Mouse (Mus musculus) neural tube, embryonic 14.5 days (tissue): ENCODE results near the gene Ddit4l. TPM values are rescaled to one million over a fixed set of nuclear protein-coding genes. Genes with fewer than 3 reads are reported as not detected.
"Not testable (repeated sequence)": the region's sequence is repeated elsewhere in the genome, so short reads cannot be mapped to it uniquely, and the experiment has no call there.

ENCODE experiments used
- ATAC-seq: fragments of 200-750 bp; cut with Nextera tagmentation; 2 replicates; pipeline ENCODE4 v1.8.0; 2017; ENCODE audit warnings: low read depth, mild to moderate bottlenecking, moderate TSS enrichment, moderate library complexity
- H3K27ac ChIP-seq: fragments of 300-500 bp; sonication (generic); 2 replicates; pipeline ENCODE4 v1.5.1; 2014; ENCODE audit warnings: low read depth, mild to moderate bottlenecking, control low read depth, low read length, moderate library complexity, mixed read lengths
- H3K27me3 ChIP-seq: fragments of 300-500 bp; sonication (generic); 2 replicates; pipeline ENCODE4 v1.6.1; 2014; ENCODE audit warnings: low read length; ENCODE audit not compliant: control insufficient read depth, insufficient read depth
- H3K36me3 ChIP-seq: fragments of 300-500 bp; sonication (generic); 2 replicates; pipeline ENCODE4 v1.6.1; 2014; ENCODE audit warnings: low read length, mixed read lengths; ENCODE audit not compliant: control insufficient read depth, insufficient read depth
- H3K4me1 ChIP-seq: fragments of 300-500 bp; sonication (generic); 2 replicates; pipeline ENCODE4 v1.6.1; 2014; ENCODE audit warnings: low read length; ENCODE audit not compliant: control insufficient read depth, insufficient read depth
- H3K4me2 ChIP-seq: fragments of 300-500 bp; sonication (generic); 2 replicates; pipeline ENCODE4 v1.6.1; 2014; ENCODE audit warnings: mild to moderate bottlenecking, low read depth, low read length, control low read depth
- H3K4me3 ChIP-seq: fragments of 300-500 bp; sonication (generic); 2 replicates; pipeline ENCODE4 v1.5.1; 2014; ENCODE audit warnings: low read depth, low read length, control low read depth, mixed read lengths
- H3K9ac ChIP-seq: fragments of 300-500 bp; sonication (generic); replicated peaks from 2 replicates; pipeline ENCODE4 v1.6.1; 2014; ENCODE audit warnings: low read depth, mild to moderate bottlenecking, control low read depth, low read length, mixed read lengths
- H3K9me3 ChIP-seq: fragments of 300-500 bp; sonication (generic); 2 replicates; pipeline ENCODE4 v1.6.1; 2016; ENCODE audit warnings: low read length; ENCODE audit not compliant: control insufficient read depth
- WGBS: fragments of 180-500 bp; shearing (Covaris S2); extraction: QIAGEN DNeasy Blood & Tissue Kit; methylation state at CpG from one replicate; pipeline ENCODE4 v1.1.7; 2014; 5-methylcytosine and 5-hydroxymethylcytosine counted together
- polyA plus RNA-seq: library from polyadenylated mRNA; unstranded; fragments of >200 nt; fragmentation: Nextera tagmentation; extraction: Ambion mirVana; gene quantifications from 2 replicates; pipeline ENCODE4 v1.2.1, GENCODE M21; 2014

Ddit4l gene
- polyA plus RNA-seq = 16.0 and 23.5 TPM in 2 replicates

DNA sequence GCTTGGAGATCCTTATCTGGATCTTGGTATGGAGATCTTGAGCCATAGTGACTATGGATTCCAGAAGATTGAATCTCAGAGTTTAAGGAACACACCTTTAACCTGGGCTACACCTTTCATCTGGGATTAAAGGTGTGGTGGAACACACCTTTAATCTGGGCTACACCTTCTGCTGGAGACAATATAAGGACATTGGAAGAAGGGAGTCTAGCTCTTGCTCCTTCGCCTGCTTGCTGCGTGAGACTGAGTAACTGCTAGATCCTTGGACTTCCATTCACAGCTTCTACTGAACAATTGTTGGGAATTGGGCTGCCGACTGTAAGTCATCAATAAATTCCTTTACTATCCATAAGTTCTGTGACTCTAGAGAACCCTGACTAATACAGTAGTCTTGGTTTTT lies at the start of gene Ddit4l:
Ddit4l (plus strand) TSS at position 301 of the 400 bp plus-strand sequence.
- WGBS = 98% methylated on average over 3 of the region's 3 CpGs
- not testable (repeated sequence) for H3K9me3 ChIP-seq, H3K4me1 ChIP-seq, ATAC-seq, H3K9ac ChIP-seq, H3K27me3 ChIP-seq, H3K4me3 ChIP-seq, H3K36me3 ChIP-seq, H3K27ac ChIP-seq, H3K4me2 ChIP-seq

DNA sequence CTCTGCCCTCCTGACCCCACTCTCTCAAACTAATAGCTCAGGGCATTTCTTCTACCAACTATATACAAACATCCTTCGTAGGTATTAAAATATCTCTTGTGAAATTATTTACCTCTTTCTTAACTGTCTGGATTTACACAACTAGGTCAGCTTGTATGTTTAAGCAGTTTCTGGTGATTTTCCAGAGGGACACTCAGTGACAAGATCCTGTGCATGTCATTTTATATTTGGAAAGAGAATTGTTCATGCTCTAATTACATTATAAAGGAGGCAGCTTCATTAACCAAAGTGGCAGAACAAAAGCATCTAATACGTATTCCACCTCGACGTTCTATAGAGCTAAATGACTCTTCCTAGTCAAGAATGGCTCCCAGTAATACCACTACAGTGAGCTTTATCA lies 45.3 kb upstream of the Ddit4l start:
- no peak overlapping the region for H3K9ac ChIP-seq
- no peak overlapping the region for H3K4me2 ChIP-seq
- H3K4me1 ChIP-seq = no peaks in the 10 kb centered on the region
- ATAC-seq = no peak
- no peaks in the 10 kb centered on the region for H3K27me3 ChIP-seq
- no peak overlapping the region for H3K27ac ChIP-seq
- H3K4me3 ChIP-seq = no peak overlapping the region
- WGBS = 70% methylated on average over 4 of the region's 4 CpGs
- no peaks in the 10 kb centered on the region for H3K36me3 ChIP-seq
- H3K9me3 ChIP-seq = no peaks in the 10 kb centered on the region

- H3K4me2 ChIP-seq = no peak overlapping the region
- ATAC-seq = no peak
- WGBS = 94% methylated on average over 5 of the region's 5 CpGs
Observed at GRCm38 (mm10) chr3:137586376-137586969, 34.9 kb upstream of the Ddit4l start.

DNA sequence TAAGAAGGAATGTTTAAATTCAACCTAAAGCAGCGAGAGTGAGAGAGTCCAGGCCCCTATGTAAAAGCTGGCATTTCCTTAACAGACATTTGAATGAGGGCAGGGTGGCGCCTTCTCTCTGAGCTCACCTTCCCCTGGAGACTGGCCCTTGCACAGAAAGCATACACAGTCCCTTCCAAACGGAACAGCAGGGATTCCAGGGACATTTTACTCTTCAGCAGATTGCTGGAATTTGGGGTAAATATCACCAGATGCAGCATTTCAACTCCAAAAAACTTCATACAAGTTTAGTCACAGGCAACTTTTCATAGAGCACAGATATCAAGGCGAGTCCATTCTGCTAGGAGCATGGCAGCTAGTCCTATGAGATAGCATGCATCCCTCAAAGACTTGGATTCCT lies 31.6 kb upstream of the Ddit4l start:
- no peak overlapping the region for H3K27ac ChIP-seq
- no peaks in the 10 kb centered on the region for H3K36me3 ChIP-seq
- WGBS = 86% methylated on average over 4 of the region's 4 CpGs
- no peak overlapping the region for H3K4me3 ChIP-seq
- no peak for ATAC-seq
- no peak overlapping the region for H3K9ac ChIP-seq
- no peaks in the 10 kb centered on the region for H3K4me1 ChIP-seq
- H3K9me3 ChIP-seq = no peaks in the 10 kb centered on the region
- H3K27me3 ChIP-seq = no peaks in the 10 kb centered on the region
- H3K4me2 ChIP-seq = no peak overlapping the region

More at GRCm38 (mm10) chr3:137586376-137586969, 34.9 kb upstream of the Ddit4l start:
- H3K4me1 ChIP-seq = no peaks in the 10 kb centered on the region
- H3K27ac ChIP-seq = no peak overlapping the region
- H3K27me3 ChIP-seq = no peaks in the 10 kb centered on the region
- H3K36me3 ChIP-seq = no peaks in the 10 kb centered on the region
- no peaks in the 10 kb centered on the region for H3K9me3 ChIP-seq
- H3K9ac ChIP-seq = no peak overlapping the region
- no peak overlapping the region for H3K4me3 ChIP-seq

- Histone ChIP-seq H3K9me3 (no peaks in the 10 kb centered on the region), H3K4me2 (no peak overlapping the region), H3K36me3 (no peaks in the 10 kb centered on the region), H3K27ac (no peak overlapping the region), H3K9ac (no peak overlapping the region), H3K27me3 (no peaks in the 10 kb centered on the region), H3K4me1 (no peaks in the 10 kb centered on the region), H3K4me3 (no peak overlapping the region)
- ATAC-seq = no peak
- 42% methylated on average over 4 of the region's 4 CpGs for WGBS
Observed at GRCm38 (mm10) chr3:137594332-137594905, 27.0 kb upstream of the Ddit4l start.

DNA sequence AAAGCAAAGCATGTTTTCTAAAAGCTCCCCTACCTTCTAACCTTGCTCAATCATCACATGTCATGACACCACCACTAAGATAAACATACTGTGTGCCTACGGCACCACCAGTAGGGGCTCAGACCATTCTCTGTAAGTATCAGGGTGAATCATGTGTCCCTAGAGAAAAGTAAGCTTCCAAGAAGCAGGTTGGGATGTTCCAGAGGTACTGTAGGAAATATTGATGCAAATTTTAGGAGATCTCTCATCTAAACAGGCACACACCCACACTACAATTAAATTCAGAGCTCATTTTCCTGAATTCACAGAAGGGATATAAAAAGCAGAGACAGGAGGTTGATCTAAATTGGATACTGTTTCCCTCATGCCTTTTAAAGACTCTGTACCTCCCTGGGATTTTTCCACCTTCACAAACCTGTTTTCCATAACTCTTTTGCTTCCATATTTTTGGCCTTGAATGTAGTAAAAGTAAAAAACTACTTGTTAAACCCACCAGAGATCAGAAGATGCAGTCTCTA lies 12.4 kb upstream of the Ddit4l start:
- Histone ChIP-seq H3K4me2 (no peak overlapping the region), H3K4me3 (no peak overlapping the region), H3K9ac (no peak overlapping the region), H3K9me3 (no peaks in the 10 kb centered on the region), H3K27ac (no peak overlapping the region), H3K4me1 (no peaks in the 10 kb centered on the region), H3K36me3 (no peaks in the 10 kb centered on the region), H3K27me3 (no peaks in the 10 kb centered on the region)
- WGBS = 47% methylated on average over 1 of the region's 1 CpGs
- no peak for ATAC-seq

GRCm38 (mm10) chr3:137610457-137611109 lies 10.8 kb upstream of the Ddit4l start:
- WGBS = 92% methylated on average over 6 of the region's 6 CpGs
- Histone ChIP-seq H3K27ac (no peak overlapping the region), H3K4me1 (no peaks in the 10 kb centered on the region), H3K27me3 (no peaks in the 10 kb centered on the region), H3K4me3 (no peak overlapping the region), H3K4me2 (no peak overlapping the region), H3K9ac (no peak overlapping the region), H3K9me3 (no peaks in the 10 kb centered on the region), H3K36me3 (no peaks in the 10 kb centered on the region)
- no peak for ATAC-seq

GRCm38 (mm10) chr3:137611110-137611857 lies 10.1 kb upstream of the Ddit4l start:
- WGBS = 67% methylated on average over 4 of the region's 4 CpGs
- Histone ChIP-seq H3K9me3 (no peaks in the 10 kb centered on the region), H3K4me2 (no peak overlapping the region), H3K27ac (no peak overlapping the region), H3K9ac (no peak overlapping the region), H3K4me3 (no peak overlapping the region), H3K36me3 (no peaks in the 10 kb centered on the region), H3K4me1 (no peaks in the 10 kb centered on the region), H3K27me3 (no peaks in the 10 kb centered on the region)
- ATAC-seq = no peak
